Mouse (Mus musculus) bone marrow macrophage, adult 2 months (primary cell): ENCODE measurements at regions not wholly inside any gene's neighbourhood (a gene's known extent, or its start where the extent isn't known, plus 50 kb on each side); places are given as distances from the start of the nearest gene placed in this dataset.

Source experiments
- CTCF ChIP-seq: IDR thresholded peaks from 2 replicates; pipeline ENCODE4 v1.5.1; 2012; ENCODE audit warnings: low read depth, mild to moderate bottlenecking, low read length, moderate library complexity
- POLR2A ChIP-seq: IDR thresholded peaks from 2 replicates; pipeline ENCODE4 v1.6.1; 2012; ENCODE audit warnings: mild to moderate bottlenecking, low read depth, low read length, borderline replicate concordance

GRCm38 (mm10) chr3:37903482-37903881, 179.2 kb upstream of the Gm5148 start:
- no peak for TF ChIP-seq CTCF
- no peak for TF ChIP-seq POLR2A
